In the genomic region with DNA sequence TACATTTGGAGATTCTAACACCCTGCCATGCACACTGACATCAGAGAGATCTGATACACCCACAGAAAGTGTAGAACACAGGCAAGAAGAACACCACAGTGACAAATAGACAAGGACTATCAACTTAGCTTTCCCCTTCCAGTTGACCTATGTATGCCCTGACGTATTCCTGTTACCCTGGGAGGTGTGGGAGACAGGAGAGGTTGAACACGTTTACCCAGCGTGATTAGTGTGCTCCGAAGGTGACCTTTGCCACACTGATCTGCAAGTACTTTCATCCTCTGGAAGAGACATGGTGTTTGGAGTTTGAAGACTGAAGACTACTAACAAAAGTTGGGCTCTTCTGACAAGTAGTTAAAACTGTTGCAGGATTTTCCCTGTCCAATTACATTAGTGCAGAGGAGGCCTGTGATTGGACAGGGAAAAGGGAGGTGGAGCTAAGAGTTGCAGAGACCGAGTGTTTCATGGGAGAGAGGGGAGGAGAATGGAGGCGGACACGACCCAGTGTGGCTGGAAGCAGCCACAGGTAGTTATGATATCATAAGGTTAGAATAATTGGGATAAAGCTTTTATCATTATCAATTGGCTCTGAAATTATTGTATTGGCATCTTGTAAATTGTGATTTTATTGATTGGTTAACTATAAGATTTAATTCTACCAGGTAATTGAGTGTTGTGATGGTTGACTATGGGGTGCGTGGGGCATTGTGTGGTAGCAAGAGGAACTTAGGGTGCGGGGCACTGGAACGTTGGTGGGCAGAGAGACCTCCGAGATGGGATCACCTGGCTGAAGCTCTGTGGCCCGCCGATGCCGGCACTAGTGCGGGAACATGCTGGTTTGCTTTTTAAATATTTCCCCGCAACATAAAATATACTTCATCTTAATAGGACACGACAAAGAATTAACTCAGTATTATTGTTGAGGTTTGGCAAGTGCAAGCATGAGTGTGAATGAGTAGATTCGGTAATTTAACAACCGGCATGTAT, we compare ENCODE assay signal across 15 mouse cellular contexts. TPM values are rescaled to one million over a fixed set of nuclear protein-coding genes. Genes with fewer than 3 reads are reported as not detected.
"Had no signal": no experiment of that assay in that cellular context is flagged by ENCODE, and none has a peak within 500 bp of the region (broad histone marks: within the 10 kb centered on the region; RNA-seq: fewer than 3 reads in every experiment).

No protein-coding gene starts in this region.

- H3K36me3 ChIP-seq: liver, embryonic 15.5 days; midbrain, embryonic 12.5 days; neural tube, embryonic 13.5 days had no signal

- H3K4me3 ChIP-seq: liver, embryonic 15.5 days; midbrain, embryonic 12.5 days; neural tube, embryonic 13.5 days had no signal

- H3K9me3 ChIP-seq: liver, embryonic 15.5 days; midbrain, embryonic 12.5 days; neural tube, embryonic 13.5 days had no signal

- H3K4me2 ChIP-seq: liver, embryonic 15.5 days; midbrain, embryonic 12.5 days; neural tube, embryonic 13.5 days had no signal

- H3K27me3 ChIP-seq: liver, embryonic 15.5 days; midbrain, embryonic 12.5 days; neural tube, embryonic 13.5 days had no signal

- H3K27ac ChIP-seq: kidney, postnatal 0 days; liver, embryonic 15.5 days; midbrain, embryonic 12.5 days; neural tube, embryonic 13.5 days; stomach, postnatal 0 days had no signal

- DNase-seq: kidney, adult 11 months; kidney, adult 9 months; kidney, postnatal 36 days; layer of hippocampus, adult 9-11 months; layer of hippocampus, postnatal 36 days; retina, postnatal 1 day; thymus, postnatal 4 days had no signal

- H3K9ac ChIP-seq: liver, embryonic 15.5 days; midbrain, embryonic 12.5 days; neural tube, embryonic 13.5 days had no signal

- ATAC-seq: midbrain, embryonic 16.5 days had no signal

- H3K4me1 ChIP-seq: midbrain, embryonic 12.5 days; neural tube, embryonic 13.5 days had no signal

RNA-seq across cellular contexts. Expression of a gene that starts 21.2 kb away (rescaled TPM):
- polyA plus RNA-seq: kidney, postnatal 0 days; limb, embryonic 14.5 days; liver, embryonic 15.5 days; lung, embryonic 16.5 days; midbrain, embryonic 12.5 days; neural tube, embryonic 13.5 days; stomach, postnatal 0 days had no signal
